Mouse (Mus musculus): Measurements from ENCODE around the gene Slc9a8. TPM values are rescaled to one million over a fixed set of nuclear protein-coding genes. Genes with fewer than 3 reads are reported as not detected.

Slc9a8 gene
- polyA plus RNA-seq, 1 experiment from 2014 or later, result 20.7 TPM

GRCm38 (mm10) chr2:167439422-167439821 is 17.9 kb downstream of the Slc9a8 start:
- H3K9me3 ChIP-seq (ENCODE audit: low read length), result no peaks in the 10 kb centered on the region
- no peaks in the 10 kb centered on the region for H3K4me1 ChIP-seq (ENCODE audit: insufficient read depth, low read length)
- no peak overlapping the region for H3K9ac ChIP-seq (replicated peaks; ENCODE audit: low read length)
- no peak overlapping the region for H3K27ac ChIP-seq (ENCODE audit: low read length)
- no peak overlapping the region for H3K4me3 ChIP-seq (ENCODE audit: low read length)
- no peaks in the 10 kb centered on the region for H3K27me3 ChIP-seq (ENCODE audit: insufficient read depth, low read length)
- no peak overlapping the region for H3K4me2 ChIP-seq (replicated peaks; ENCODE audit: low read depth, low read length)
- 97% methylated on average over 3 of the region's 3 CpGs for WGBS
- H3K36me3 ChIP-seq (ENCODE audit: insufficient read depth, low read length), result peaks cover 25% of the 10 kb centered on the region
- ATAC-seq (ENCODE audit: low FRiP score, low TSS enrichment), result no peak

GRCm38 (mm10) chr2:167443411-167444193 is 22.1 kb downstream of the Slc9a8 start:
- H3K4me3 ChIP-seq (ENCODE audit: low read length), result no peak overlapping the region
- H3K4me1 ChIP-seq (ENCODE audit: insufficient read depth, low read length), result peaks cover 16% of the 10 kb centered on the region; the same call in 1 of the 2 replicates
- H3K27me3 ChIP-seq (ENCODE audit: insufficient read depth, low read length), result no peaks in the 10 kb centered on the region
- no peaks in the 10 kb centered on the region for H3K9me3 ChIP-seq (ENCODE audit: low read length)
- peaks cover 20% of the 10 kb centered on the region for H3K36me3 ChIP-seq (ENCODE audit: insufficient read depth, low read length)
- 87% methylated on average over 4 of the region's 4 CpGs for WGBS
- no peak overlapping the region for H3K27ac ChIP-seq (ENCODE audit: low read length)
- no peak for ATAC-seq (ENCODE audit: low FRiP score, low TSS enrichment)
- H3K9ac ChIP-seq (replicated peaks; ENCODE audit: low read length), result no peak overlapping the region
- no peak overlapping the region for H3K4me2 ChIP-seq (replicated peaks; ENCODE audit: low read depth, low read length)

GRCm38 (mm10) chr2:167445911-167446780 is 24.6 kb downstream of the Slc9a8 start:
- H3K4me3 ChIP-seq (ENCODE audit: low read length), result no peak overlapping the region
- 42% methylated on average over 20 of the region's 20 CpGs for whole genome bisulfite sequencing
- H3K9ac ChIP-seq (replicated peaks; ENCODE audit: low read length), result no peak overlapping the region
- H3K36me3 ChIP-seq (ENCODE audit: insufficient read depth, low read length), result peaks cover 20% of the 10 kb centered on the region
- H3K9me3 ChIP-seq (ENCODE audit: low read length), result no peaks in the 10 kb centered on the region
- H3K27ac ChIP-seq (ENCODE audit: low read length), result peak overlapping the region; percentile 43
- peaks cover 16% of the 10 kb centered on the region; the same call in 1 of the 2 replicates for H3K4me1 ChIP-seq (ENCODE audit: insufficient read depth, low read length)
- ATAC-seq (ENCODE audit: low FRiP score, low TSS enrichment), result peak; percentile 77
- H3K4me2 ChIP-seq (replicated peaks; ENCODE audit: low read depth, low read length), result no peak overlapping the region
- H3K27me3 ChIP-seq (ENCODE audit: insufficient read depth, low read length), result no peaks in the 10 kb centered on the region

- H3K27ac ChIP-seq (ENCODE audit: low read length), result no peak overlapping the region
- peaks cover 16% of the 10 kb centered on the region; the same call in 1 of the 2 replicates for H3K4me1 ChIP-seq (ENCODE audit: insufficient read depth, low read length)
- no peak overlapping the region for H3K9ac ChIP-seq (replicated peaks; ENCODE audit: low read length)
- H3K4me3 ChIP-seq (ENCODE audit: low read length), result no peak overlapping the region
- WGBS, result 94% methylated on average over 7 of the region's 7 CpGs
- no peaks in the 10 kb centered on the region for H3K9me3 ChIP-seq (ENCODE audit: low read length)
- H3K4me2 ChIP-seq (replicated peaks; ENCODE audit: low read depth, low read length), result no peak overlapping the region
- H3K36me3 ChIP-seq (ENCODE audit: insufficient read depth, low read length), result peaks cover 23% of the 10 kb centered on the region
- no peak for ATAC-seq (ENCODE audit: low FRiP score, low TSS enrichment)
- no peaks in the 10 kb centered on the region for H3K27me3 ChIP-seq (ENCODE audit: insufficient read depth, low read length)
Observed at GRCm38 (mm10) chr2:167447207-167447606, 25.7 kb downstream of the Slc9a8 start.

GRCm38 (mm10) chr2:167447629-167448028 is 26.1 kb downstream of the Slc9a8 start:
- H3K4me1 ChIP-seq (ENCODE audit: insufficient read depth, low read length), result peaks cover 16% of the 10 kb centered on the region; the same call in 1 of the 2 replicates
- 96% methylated on average over 8 of the region's 8 CpGs for WGBS
- H3K27ac ChIP-seq (ENCODE audit: low read length), result no peak overlapping the region
- no peaks in the 10 kb centered on the region for H3K9me3 ChIP-seq (ENCODE audit: low read length)
- no peak overlapping the region for H3K4me2 ChIP-seq (replicated peaks; ENCODE audit: low read depth, low read length)
- no peaks in the 10 kb centered on the region for H3K27me3 ChIP-seq (ENCODE audit: insufficient read depth, low read length)
- H3K9ac ChIP-seq (replicated peaks; ENCODE audit: low read length), result no peak overlapping the region
- H3K36me3 ChIP-seq (ENCODE audit: insufficient read depth, low read length), result peaks cover 20% of the 10 kb centered on the region
- ATAC-seq (ENCODE audit: low FRiP score, low TSS enrichment), result no peak
- no peak overlapping the region for H3K4me3 ChIP-seq (ENCODE audit: low read length)

GRCm38 (mm10) chr2:167449331-167450275 is 28.1 kb downstream of the Slc9a8 start:
- Histone ChIP-seq H3K4me3 (ENCODE audit: low read length) (no peak overlapping the region), H3K27me3 (ENCODE audit: insufficient read depth, low read length) (no peaks in the 10 kb centered on the region), H3K4me1 (ENCODE audit: insufficient read depth, low read length) (peaks cover 16% of the 10 kb centered on the region; the same call in 1 of the 2 replicates), H3K27ac (ENCODE audit: low read length) (no peak overlapping the region), H3K9me3 (ENCODE audit: low read length) (no peaks in the 10 kb centered on the region), H3K9ac (replicated peaks; ENCODE audit: low read length) (no peak overlapping the region), H3K36me3 (ENCODE audit: insufficient read depth, low read length) (peaks cover 27% of the 10 kb centered on the region), H3K4me2 (replicated peaks; ENCODE audit: low read depth, low read length) (no peak overlapping the region)
- 74% methylated on average over 21 of the region's 21 CpGs for WGBS
- no peak for ATAC-seq (ENCODE audit: low FRiP score, low TSS enrichment)

GRCm38 (mm10) chr2:167450647-167451046 is 29.1 kb downstream of the Slc9a8 start:
- H3K9ac ChIP-seq (replicated peaks; ENCODE audit: low read length), result no peak overlapping the region
- no peak for ATAC-seq (ENCODE audit: low FRiP score, low TSS enrichment)
- no peak overlapping the region for H3K27ac ChIP-seq (ENCODE audit: low read length)
- no peaks in the 10 kb centered on the region for H3K9me3 ChIP-seq (ENCODE audit: low read length)
- 91% methylated on average over 8 of the region's 8 CpGs for WGBS
- H3K4me1 ChIP-seq (ENCODE audit: insufficient read depth, low read length), result peaks cover 8% of the 10 kb centered on the region; the same call in 1 of the 2 replicates
- no peak overlapping the region for H3K4me2 ChIP-seq (replicated peaks; ENCODE audit: low read depth, low read length)
- peaks cover 36% of the 10 kb centered on the region for H3K36me3 ChIP-seq (ENCODE audit: insufficient read depth, low read length)
- H3K4me3 ChIP-seq (ENCODE audit: low read length), result no peak overlapping the region
- H3K27me3 ChIP-seq (ENCODE audit: insufficient read depth, low read length), result no peaks in the 10 kb centered on the region

- H3K4me2 ChIP-seq (replicated peaks; ENCODE audit: low read depth, low read length), result no peak overlapping the region
- no peaks in the 10 kb centered on the region for H3K9me3 ChIP-seq (ENCODE audit: low read length)
- H3K9ac ChIP-seq (replicated peaks; ENCODE audit: low read length), result no peak overlapping the region
- H3K27ac ChIP-seq (ENCODE audit: low read length), result no peak overlapping the region
- no peak overlapping the region for H3K4me3 ChIP-seq (ENCODE audit: low read length)
- peaks cover 57% of the 10 kb centered on the region for H3K36me3 ChIP-seq (ENCODE audit: insufficient read depth, low read length)
- no peaks in the 10 kb centered on the region for H3K27me3 ChIP-seq (ENCODE audit: insufficient read depth, low read length)
- H3K4me1 ChIP-seq (ENCODE audit: insufficient read depth, low read length), result no peaks in the 10 kb centered on the region
- 74% methylated on average over 3 of the region's 3 CpGs for WGBS
- no peak for ATAC-seq (ENCODE audit: low FRiP score, low TSS enrichment)
Observed at GRCm38 (mm10) chr2:167453814-167454213, 32.3 kb downstream of the Slc9a8 start.

GRCm38 (mm10) chr2:167456361-167457020 is 35.0 kb downstream of the Slc9a8 start:
- Histone ChIP-seq H3K27ac (ENCODE audit: low read length) (no peak overlapping the region), H3K4me3 (ENCODE audit: low read length) (no peak overlapping the region), H3K9ac (replicated peaks; ENCODE audit: low read length) (no peak overlapping the region), H3K27me3 (ENCODE audit: insufficient read depth, low read length) (no peaks in the 10 kb centered on the region), H3K4me2 (replicated peaks; ENCODE audit: low read depth, low read length) (no peak overlapping the region), H3K4me1 (ENCODE audit: insufficient read depth, low read length) (no peaks in the 10 kb centered on the region), H3K36me3 (ENCODE audit: insufficient read depth, low read length) (peaks cover 59% of the 10 kb centered on the region), H3K9me3 (ENCODE audit: low read length) (no peaks in the 10 kb centered on the region)
- ATAC-seq (ENCODE audit: low FRiP score, low TSS enrichment), result no peak
- 88% methylated on average over 5 of the region's 5 CpGs for WGBS
